Mouse (Mus musculus): ENCODE data around the gene Asb2. TPM values are rescaled to one million over a fixed set of nuclear protein-coding genes. Genes with fewer than 3 reads are reported as not detected.

The Asb2 gene
- polyA plus RNA-seq, 1 experiment from 2014 or later, result 218 TPM

- 47% methylated on average over 2 of the region's 2 CpGs for WGBS
- Histone ChIP-seq H3K4me3 (no peak overlapping the region), H3K27me3 (replicated peaks) (peaks cover 15% of the 10 kb centered on the region; the same call in 1 of the 2 replicates), H3K9me3 (replicated peaks) (0 out of 2 replicates have a peak, but pooled peaks cover 4% of the 10 kb centered on the region), H3K27ac (ENCODE audit: poor library complexity, severe bottlenecking) (no peak overlapping the region), H3K4me1 (replicated peaks) (0 out of 2 replicates have a peak, but pooled peaks cover 7% of the 10 kb centered on the region), H3K9ac (no peak overlapping the region), H3K36me3 (no peaks in the 10 kb centered on the region), H3K4me2 (no peak overlapping the region)
- ATAC-seq (ENCODE audit: insufficient number of reproducible peaks, low FRiP score), result no peak
Observed at GRCm38 (mm10) chr12:103301645-103302044, 54.2 kb downstream of the Asb2 start.

DNA sequence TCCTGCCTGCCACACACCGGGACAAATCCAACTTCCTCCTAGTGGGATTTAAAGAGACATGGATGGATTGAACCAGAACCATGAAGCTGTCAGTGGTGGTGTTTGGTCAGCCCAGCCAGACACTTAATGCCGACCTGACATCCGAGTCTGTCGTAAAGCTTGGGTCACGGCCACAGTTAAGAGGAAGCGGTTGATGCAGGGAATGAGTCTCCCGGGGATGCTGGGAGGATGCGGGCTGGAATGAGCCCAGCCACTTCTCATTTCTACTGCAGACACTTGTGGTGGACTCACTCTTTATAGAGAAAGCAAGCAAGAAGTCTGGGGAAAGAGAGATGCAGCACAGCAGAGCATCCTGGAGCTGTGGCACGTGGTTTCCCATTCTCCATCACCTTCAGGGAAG, 55.3 kb downstream of the Asb2 start:
- Histone ChIP-seq H3K4me2 (no peak overlapping the region), H3K27me3 (replicated peaks) (peaks cover 15% of the 10 kb centered on the region; the same call in 1 of the 2 replicates), H3K36me3 (no peaks in the 10 kb centered on the region), H3K9me3 (replicated peaks) (0 out of 2 replicates have a peak, but pooled peaks cover 4% of the 10 kb centered on the region), H3K9ac (no peak overlapping the region), H3K4me1 (replicated peaks) (0 out of 2 replicates have a peak, but pooled peaks cover 7% of the 10 kb centered on the region), H3K4me3 (no peak overlapping the region), H3K27ac (ENCODE audit: poor library complexity, severe bottlenecking) (no peak overlapping the region)
- WGBS, result 66% methylated on average over 9 of the region's 9 CpGs
- no peak for ATAC-seq (ENCODE audit: insufficient number of reproducible peaks, low FRiP score)

DNA sequence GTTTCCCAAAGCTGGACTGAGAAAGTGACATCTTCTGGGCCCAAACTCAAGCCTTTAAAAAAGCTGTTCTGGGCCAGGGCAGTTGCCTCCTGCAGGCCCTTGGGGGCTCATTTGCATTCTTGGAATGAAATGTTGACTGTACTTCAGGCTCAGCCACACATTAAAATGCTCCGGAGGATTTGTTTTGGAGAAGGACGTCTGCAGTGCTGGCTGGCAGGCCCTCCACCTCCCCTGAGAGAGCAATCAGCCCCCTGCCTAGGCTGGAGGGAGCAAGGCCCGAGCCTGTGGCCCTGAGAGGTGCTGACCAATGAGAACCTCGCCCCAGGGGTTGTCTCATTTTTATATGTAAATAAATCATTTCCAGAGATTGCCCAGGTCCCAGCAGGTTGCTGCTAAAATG, 59.5 kb downstream of the Asb2 start:
- no peak for ATAC-seq (ENCODE audit: insufficient number of reproducible peaks, low FRiP score)
- 14% methylated on average over 4 of the region's 4 CpGs for WGBS
- Histone ChIP-seq H3K9me3 (replicated peaks) (no peaks in the 10 kb centered on the region), H3K27me3 (replicated peaks) (peaks cover 15% of the 10 kb centered on the region; the same call in 1 of the 2 replicates), H3K36me3 (no peaks in the 10 kb centered on the region), H3K4me3 (no peak overlapping the region), H3K27ac (ENCODE audit: poor library complexity, severe bottlenecking) (no peak overlapping the region), H3K9ac (no peak overlapping the region), H3K4me2 (no peak overlapping the region), H3K4me1 (replicated peaks) (peaks cover 10% of the 10 kb centered on the region)

- H3K9ac ChIP-seq, result no peak overlapping the region
- no peak overlapping the region for H3K27ac ChIP-seq (ENCODE audit: poor library complexity, severe bottlenecking)
- H3K36me3 ChIP-seq, result no peaks in the 10 kb centered on the region
- no peak overlapping the region for H3K4me2 ChIP-seq
- 79% methylated on average over 3 of the region's 3 CpGs for WGBS
- peaks cover 24% of the 10 kb centered on the region for H3K4me1 ChIP-seq (replicated peaks)
- no peaks in the 10 kb centered on the region for H3K9me3 ChIP-seq (replicated peaks)
- H3K4me3 ChIP-seq, result no peak overlapping the region
- H3K27me3 ChIP-seq (replicated peaks), result no peaks in the 10 kb centered on the region
- ATAC-seq (ENCODE audit: insufficient number of reproducible peaks, low FRiP score), result no peak
Observed at GRCm38 (mm10) chr12:103292366-103292765, 63.4 kb downstream of the Asb2 start.

GRCm38 (mm10) chr12:103287276-103287675, 68.5 kb downstream of the Asb2 start:
- no peak overlapping the region for H3K4me3 ChIP-seq
- no peaks in the 10 kb centered on the region for H3K27me3 ChIP-seq (replicated peaks)
- no peak overlapping the region for H3K27ac ChIP-seq (ENCODE audit: poor library complexity, severe bottlenecking)
- ATAC-seq (ENCODE audit: insufficient number of reproducible peaks, low FRiP score), result no peak
- no peaks in the 10 kb centered on the region for H3K9me3 ChIP-seq (replicated peaks)
- no peak overlapping the region for H3K4me2 ChIP-seq
- peaks cover 20% of the 10 kb centered on the region for H3K4me1 ChIP-seq (replicated peaks)
- no peaks in the 10 kb centered on the region for H3K36me3 ChIP-seq
- WGBS, result 69% methylated on average over 4 of the region's 4 CpGs
- H3K9ac ChIP-seq, result no peak overlapping the region

DNA sequence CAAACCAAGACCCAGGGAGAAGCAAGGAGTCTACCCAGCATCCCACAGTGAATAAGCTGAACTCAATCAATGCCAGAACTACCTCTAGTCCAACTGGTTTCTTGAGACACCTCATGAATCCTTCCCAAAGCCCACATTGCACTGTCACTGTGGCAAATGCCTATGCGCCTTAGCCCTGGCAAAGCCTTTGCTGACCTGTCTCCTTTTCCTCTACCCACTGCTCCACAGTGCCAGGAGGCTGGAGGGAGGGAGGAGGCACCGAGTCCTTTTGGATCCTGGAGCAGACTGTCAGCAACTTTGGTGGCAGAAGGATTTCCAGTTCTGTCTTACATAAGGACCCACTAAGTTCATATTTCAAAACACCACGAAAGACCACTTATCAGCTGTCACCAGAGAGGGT, 72.4 kb downstream of the Asb2 start:
- 61% methylated on average over 3 of the region's 3 CpGs for WGBS
- Histone ChIP-seq H3K4me1 (replicated peaks) (no peaks in the 10 kb centered on the region), H3K9me3 (replicated peaks) (no peaks in the 10 kb centered on the region), H3K4me2 (no peak overlapping the region), H3K36me3 (no peaks in the 10 kb centered on the region), H3K9ac (no peak overlapping the region), H3K27ac (ENCODE audit: poor library complexity, severe bottlenecking) (no peak overlapping the region), H3K4me3 (no peak overlapping the region), H3K27me3 (replicated peaks) (no peaks in the 10 kb centered on the region)
- ATAC-seq (ENCODE audit: insufficient number of reproducible peaks, low FRiP score), result no peak

- Histone ChIP-seq H3K9ac (no peak overlapping the region), H3K9me3 (replicated peaks) (no peaks in the 10 kb centered on the region), H3K36me3 (no peaks in the 10 kb centered on the region), H3K4me1 (replicated peaks) (no peaks in the 10 kb centered on the region), H3K4me2 (no peak overlapping the region), H3K27me3 (replicated peaks) (no peaks in the 10 kb centered on the region), H3K4me3 (no peak overlapping the region), H3K27ac (ENCODE audit: poor library complexity, severe bottlenecking) (no peak overlapping the region)
- no peak for ATAC-seq (ENCODE audit: insufficient number of reproducible peaks, low FRiP score)
- 55% methylated on average over 6 of the region's 6 CpGs for WGBS
Observed at GRCm38 (mm10) chr12:103282936-103283335, 72.9 kb downstream of the Asb2 start.

DNA sequence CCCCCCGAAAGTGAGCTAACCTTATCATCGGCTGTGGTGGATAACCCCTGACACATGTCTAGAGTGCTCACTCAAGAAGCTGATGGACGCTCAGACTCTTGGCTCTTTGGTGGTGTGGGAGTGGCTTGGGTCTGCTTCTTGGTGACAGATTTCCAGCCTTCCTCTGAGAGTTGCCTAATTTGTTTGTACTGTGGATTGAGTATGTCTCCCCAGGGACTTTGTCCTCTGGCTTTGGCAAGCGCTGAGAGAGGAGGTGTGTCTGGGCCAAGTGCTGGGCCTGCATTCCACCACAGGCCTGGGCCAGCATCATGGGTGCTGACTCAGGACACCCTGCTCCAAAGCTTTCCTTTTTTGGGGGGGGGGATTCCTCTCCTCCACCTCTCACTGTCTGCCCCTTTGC, 73.9 kb downstream of the Asb2 start:
- Histone ChIP-seq H3K27ac (ENCODE audit: poor library complexity, severe bottlenecking) (no peak overlapping the region), H3K4me1 (replicated peaks) (no peaks in the 10 kb centered on the region), H3K4me2 (no peak overlapping the region), H3K36me3 (no peaks in the 10 kb centered on the region), H3K27me3 (replicated peaks) (no peaks in the 10 kb centered on the region), H3K9me3 (replicated peaks) (no peaks in the 10 kb centered on the region), H3K9ac (no peak overlapping the region), H3K4me3 (no peak overlapping the region)
- no peak for ATAC-seq (ENCODE audit: insufficient number of reproducible peaks, low FRiP score)
- WGBS, result 29% methylated on average over 4 of the region's 4 CpGs

DNA sequence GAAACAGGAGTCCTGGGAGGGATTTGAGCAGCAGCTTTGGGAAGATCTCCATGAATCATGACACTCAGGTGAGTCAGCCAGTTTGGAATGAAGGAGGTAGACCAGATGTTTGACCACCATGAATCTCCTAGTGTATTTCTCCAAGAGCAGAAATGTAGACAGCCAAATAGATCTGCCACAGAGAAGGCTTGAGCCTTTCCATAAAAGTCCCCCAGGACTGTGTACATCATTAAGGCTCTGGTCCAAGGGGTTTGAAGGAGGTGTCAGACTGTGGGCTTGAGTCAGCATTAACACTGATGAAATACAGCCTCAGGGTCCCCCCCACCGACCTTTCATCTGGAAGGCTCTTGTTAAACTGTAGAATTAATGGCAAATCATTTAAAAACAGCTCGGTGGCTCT, 74.3 kb downstream of the Asb2 start:
- Histone ChIP-seq H3K27me3 (replicated peaks) (no peaks in the 10 kb centered on the region), H3K4me2 (no peak overlapping the region)
- no peak for ATAC-seq (ENCODE audit: insufficient number of reproducible peaks, low FRiP score)

GRCm38 (mm10) chr12:103276422-103276821, 79.4 kb downstream of the Asb2 start:
- Histone ChIP-seq H3K9me3 (replicated peaks) (no peaks in the 10 kb centered on the region), H3K9ac (no peak overlapping the region), H3K36me3 (no peaks in the 10 kb centered on the region), H3K27ac (ENCODE audit: poor library complexity, severe bottlenecking) (no peak overlapping the region), H3K4me2 (no peak overlapping the region), H3K4me1 (replicated peaks) (no peaks in the 10 kb centered on the region), H3K27me3 (replicated peaks) (no peaks in the 10 kb centered on the region), H3K4me3 (no peak overlapping the region)
- 70% methylated on average over 4 of the region's 4 CpGs for WGBS
- ATAC-seq (ENCODE audit: insufficient number of reproducible peaks, low FRiP score), result no peak

More for the DNA sequence above, 74.3 kb downstream of the Asb2 start:
- H3K36me3 ChIP-seq, result no peaks in the 10 kb centered on the region
- no peak overlapping the region for H3K9ac ChIP-seq
- H3K4me1 ChIP-seq (replicated peaks), result no peaks in the 10 kb centered on the region
- 41% methylated on average over 2 of the region's 2 CpGs for WGBS
- no peak overlapping the region for H3K4me3 ChIP-seq
- H3K27ac ChIP-seq (ENCODE audit: poor library complexity, severe bottlenecking), result no peak overlapping the region
- H3K9me3 ChIP-seq (replicated peaks), result no peaks in the 10 kb centered on the region

- H3K4me3 ChIP-seq, result no peak overlapping the region
- no peaks in the 10 kb centered on the region for H3K9me3 ChIP-seq (replicated peaks)
- no peaks in the 10 kb centered on the region for H3K4me1 ChIP-seq (replicated peaks)
- WGBS, result 81% methylated on average over 2 of the region's 2 CpGs
- no peak overlapping the region for H3K27ac ChIP-seq (ENCODE audit: poor library complexity, severe bottlenecking)
- H3K36me3 ChIP-seq, result no peaks in the 10 kb centered on the region
- no peak for ATAC-seq (ENCODE audit: insufficient number of reproducible peaks, low FRiP score)
- no peaks in the 10 kb centered on the region for H3K27me3 ChIP-seq (replicated peaks)
- H3K4me2 ChIP-seq, result no peak overlapping the region
- H3K9ac ChIP-seq, result no peak overlapping the region
Observed at GRCm38 (mm10) chr12:103273732-103274131, 82.1 kb downstream of the Asb2 start.

DNA sequence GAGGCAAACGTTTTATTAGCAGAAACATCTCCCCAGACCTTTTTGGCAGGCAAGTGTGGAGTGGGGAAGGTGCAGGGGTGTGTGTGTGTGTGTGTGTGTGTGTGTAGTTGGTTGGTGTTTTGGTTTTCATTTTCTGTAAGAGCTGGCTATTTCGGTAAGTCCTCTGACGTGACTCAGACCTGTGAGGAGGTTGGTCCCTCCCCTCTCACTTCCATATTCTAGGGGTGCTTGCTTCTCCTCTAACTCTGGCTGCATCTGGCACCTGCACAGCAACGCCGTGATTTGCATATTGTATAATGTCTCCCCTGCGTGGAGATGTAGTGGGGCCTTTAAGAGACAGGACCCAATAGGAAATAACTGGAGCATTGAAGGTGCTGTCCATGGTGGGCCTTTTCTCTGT, 82.8 kb downstream of the Asb2 start:
- no peaks in the 10 kb centered on the region for H3K27me3 ChIP-seq (replicated peaks)
- no peak for ATAC-seq (ENCODE audit: insufficient number of reproducible peaks, low FRiP score)
- H3K4me2 ChIP-seq, result no peak overlapping the region
- H3K9me3 ChIP-seq (replicated peaks), result no peaks in the 10 kb centered on the region
- no peak overlapping the region for H3K9ac ChIP-seq
- 52% methylated on average over 6 of the region's 6 CpGs for WGBS
- H3K4me1 ChIP-seq (replicated peaks), result no peaks in the 10 kb centered on the region
- no peak overlapping the region for H3K27ac ChIP-seq (ENCODE audit: poor library complexity, severe bottlenecking)
- no peaks in the 10 kb centered on the region for H3K36me3 ChIP-seq
- no peak overlapping the region for H3K4me3 ChIP-seq

Measured in heart, embryonic 12.5 days (tissue).